Mouse (Mus musculus): Measurements from ENCODE around the gene Cdr2.

GRCm38 (mm10) chr7:120999021-120999530 lies 17.0 kb upstream of the Cdr2 start:
- TF ChIP-seq CTCF (IDR thresholded peaks at IDR 0.05; ENCODE audit: control insufficient read depth, insufficient read depth, low read length) = no peak
- TF ChIP-seq POLR2A (IDR thresholded peaks at IDR 0.05; ENCODE audit: borderline replicate concordance, control insufficient read depth, low read depth, low read length) = no peak
